Mouse (Mus musculus): ENCODE results near the gene Riok2. TPM values are rescaled to one million over a fixed set of nuclear protein-coding genes. Genes with fewer than 3 reads are reported as not detected.

Gene Riok2
- polyA plus RNA-seq, 1 experiment: 16.6 TPM

DNA sequence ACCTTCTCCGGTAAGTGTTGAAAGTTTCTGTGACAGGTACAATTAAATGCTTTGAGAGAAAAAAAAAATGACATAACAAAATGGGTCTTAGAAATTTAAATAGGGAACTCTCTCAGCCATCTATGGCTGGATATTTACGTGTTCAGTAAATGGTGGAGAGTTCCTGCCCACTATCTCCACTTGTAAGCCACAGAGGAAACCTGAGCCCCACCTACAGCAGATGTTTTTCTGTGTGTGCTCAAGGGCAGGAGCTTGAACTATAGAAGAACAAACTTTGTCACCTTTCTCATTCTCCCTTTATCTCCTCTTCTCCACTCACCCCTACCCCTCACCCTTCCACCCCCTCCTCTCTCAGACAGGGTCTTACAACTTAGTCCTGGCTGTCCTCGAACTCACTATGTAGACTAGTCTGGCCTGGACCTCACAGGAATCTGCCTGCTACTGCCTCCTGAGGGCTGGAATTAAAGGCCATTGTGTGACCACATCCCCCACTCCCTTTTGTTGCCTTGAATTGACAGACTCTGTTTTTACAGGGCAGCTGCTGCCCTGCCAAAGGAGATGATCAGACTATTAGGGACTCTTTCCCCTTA is 70.3 kb downstream of the Riok2 start:
- no peak for TF ChIP-seq CTCF (IDR thresholded peaks at IDR 0.05; ENCODE audit: control insufficient read depth, insufficient read depth, insufficient read length)
- TF ChIP-seq USF1 (IDR thresholded peaks at IDR 0.05; ENCODE audit: low read depth): no peak
- no peak for TF ChIP-seq FOSL1 (IDR thresholded peaks at IDR 0.05; ENCODE audit: insufficient read depth, low read length, poor library complexity, severe bottlenecking)
- no peak for TF ChIP-seq MYOG (IDR thresholded peaks at IDR 0.05; ENCODE audit: control insufficient read depth, extremely low read depth, insufficient read length)
- Histone ChIP-seq H3K27me3 (ENCODE audit: control insufficient read depth, insufficient read depth, insufficient read length) (no peaks in the 10 kb centered on the region), H3K79me2 (ENCODE audit: control insufficient read depth, insufficient read depth) (no peaks in the 10 kb centered on the region), H3K36me3 (ENCODE audit: control insufficient read depth, insufficient read depth) (no peaks in the 10 kb centered on the region), H3ac (ENCODE audit: control insufficient read depth, insufficient read length, low read depth) (no peak overlapping the region), H3K4me3 (ENCODE audit: insufficient read depth, poor library complexity, severe bottlenecking) (no peak overlapping the region), H3K79me3 (ENCODE audit: low read depth) (no peaks in the 10 kb centered on the region)

Other genes starting within 250 kb of the Riok2 start
- gene Lix1, start 28.4 kb downstream of the Riok2 start, polyA plus RNA-seq (2012; fragmentation: generic; extraction: Trizol): 2.6 TPM